Mouse (Mus musculus): ENCODE measurements around the gene Adk. TPM values are rescaled to one million over a fixed set of nuclear protein-coding genes. Genes with fewer than 3 reads are reported as not detected.

Gene Adk
- polyA plus RNA-seq, 1 experiment from 2014 or later = 230 TPM

- no peak for ATAC-seq
- Histone ChIP-seq H3K36me3 (no peaks in the 10 kb centered on the region), H3K4me1 (replicated peaks) (no peaks in the 10 kb centered on the region)
Measured at GRCm38 (mm10) chr14:21110492-21110891, 58.1 kb downstream of the Adk start.

GRCm38 (mm10) chr14:21111500-21111899, 59.1 kb downstream of the Adk start:
- H3K9ac ChIP-seq = no peak overlapping the region
- no peaks in the 10 kb centered on the region for H3K9me3 ChIP-seq
- H3K36me3 ChIP-seq = no peaks in the 10 kb centered on the region
- no peak overlapping the region for H3K4me3 ChIP-seq (replicated peaks)
- no peak for ATAC-seq
- H3K4me2 ChIP-seq (replicated peaks) = no peak overlapping the region
- H3K27me3 ChIP-seq (replicated peaks) = no peaks in the 10 kb centered on the region
- no peak overlapping the region for H3K27ac ChIP-seq
- 0 out of 2 replicates have a peak, but pooled peaks cover 3% of the 10 kb centered on the region for H3K4me1 ChIP-seq (replicated peaks)
- 79% methylated on average over 1 of the region's 1 CpGs for WGBS

More at GRCm38 (mm10) chr14:21110492-21110891, 58.1 kb downstream of the Adk start:
- Histone ChIP-seq H3K4me2 (replicated peaks) (no peak overlapping the region), H3K27me3 (replicated peaks) (no peaks in the 10 kb centered on the region), H3K4me3 (replicated peaks) (no peak overlapping the region), H3K9ac (no peak overlapping the region), H3K9me3 (no peaks in the 10 kb centered on the region), H3K27ac (no peak overlapping the region)
- 77% methylated on average over 4 of the region's 4 CpGs for WGBS

GRCm38 (mm10) chr14:21112174-21112573, 59.8 kb downstream of the Adk start:
- H3K4me2 ChIP-seq (replicated peaks) = no peak overlapping the region
- H3K9ac ChIP-seq = no peak overlapping the region
- H3K27me3 ChIP-seq (replicated peaks) = no peaks in the 10 kb centered on the region
- 78% methylated on average over 5 of the region's 5 CpGs for WGBS
- H3K36me3 ChIP-seq = no peaks in the 10 kb centered on the region
- H3K27ac ChIP-seq = no peak overlapping the region
- H3K4me1 ChIP-seq (replicated peaks) = 0 out of 2 replicates have a peak, but pooled peaks cover 3% of the 10 kb centered on the region
- 0 out of 2 replicates have a peak, but pooled peaks have one; percentile 16 for ATAC-seq
- no peaks in the 10 kb centered on the region for H3K9me3 ChIP-seq
- H3K4me3 ChIP-seq (replicated peaks) = no peak overlapping the region

GRCm38 (mm10) chr14:21112742-21113141, 60.4 kb downstream of the Adk start:
- ATAC-seq = peak; percentile 58; the same call in 1 of the 2 replicates
- WGBS = 70% methylated on average over 6 of the region's 6 CpGs
- no peak overlapping the region for H3K27ac ChIP-seq

GRCm38 (mm10) chr14:21114339-21114738, 62.0 kb downstream of the Adk start:
- no peaks in the 10 kb centered on the region for H3K9me3 ChIP-seq
- ATAC-seq = no peak
- H3K27me3 ChIP-seq (replicated peaks) = no peaks in the 10 kb centered on the region
- H3K4me2 ChIP-seq (replicated peaks) = no peak overlapping the region
- H3K9ac ChIP-seq = no peak overlapping the region
- H3K4me3 ChIP-seq (replicated peaks) = no peak overlapping the region
- no peaks in the 10 kb centered on the region for H3K36me3 ChIP-seq
- 0 out of 2 replicates have a peak, but pooled peaks cover 3% of the 10 kb centered on the region for H3K4me1 ChIP-seq (replicated peaks)
- no peak overlapping the region for H3K27ac ChIP-seq

More at GRCm38 (mm10) chr14:21112742-21113141, 60.4 kb downstream of the Adk start:
- no peaks in the 10 kb centered on the region for H3K9me3 ChIP-seq
- H3K4me2 ChIP-seq (replicated peaks) = no peak overlapping the region
- no peak overlapping the region for H3K9ac ChIP-seq
- no peaks in the 10 kb centered on the region for H3K36me3 ChIP-seq
- H3K4me1 ChIP-seq (replicated peaks) = 0 out of 2 replicates have a peak, but pooled peaks cover 3% of the 10 kb centered on the region
- H3K4me3 ChIP-seq (replicated peaks) = no peak overlapping the region
- H3K27me3 ChIP-seq (replicated peaks) = no peaks in the 10 kb centered on the region

- ATAC-seq = peak; percentile 48
- H3K36me3 ChIP-seq = no peaks in the 10 kb centered on the region
- 18% methylated on average over 4 of the region's 4 CpGs for WGBS
- H3K27ac ChIP-seq = peak overlapping the region; percentile 44; the same call in 1 of the 2 replicates
- H3K9me3 ChIP-seq = no peaks in the 10 kb centered on the region
- H3K27me3 ChIP-seq (replicated peaks) = no peaks in the 10 kb centered on the region
- H3K4me1 ChIP-seq (replicated peaks) = 0 out of 2 replicates have a peak, but pooled peaks cover 3% of the 10 kb centered on the region
- no peak overlapping the region for H3K4me3 ChIP-seq (replicated peaks)
- no peak overlapping the region for H3K4me2 ChIP-seq (replicated peaks)
- H3K9ac ChIP-seq = no peak overlapping the region
Measured at GRCm38 (mm10) chr14:21115318-21115717, 62.9 kb downstream of the Adk start.

- ATAC-seq = peak; percentile 60
- Histone ChIP-seq H3K27me3 (replicated peaks) (no peaks in the 10 kb centered on the region), H3K4me1 (replicated peaks) (0 out of 2 replicates have a peak, but pooled peaks cover 3% of the 10 kb centered on the region), H3K27ac (peak overlapping the region; percentile 44; the same call in 1 of the 2 replicates), H3K4me2 (replicated peaks) (no peak overlapping the region), H3K4me3 (replicated peaks) (no peak overlapping the region), H3K36me3 (no peaks in the 10 kb centered on the region), H3K9me3 (no peaks in the 10 kb centered on the region), H3K9ac (no peak overlapping the region)
- 51% methylated on average over 3 of the region's 3 CpGs for WGBS
Measured at GRCm38 (mm10) chr14:21115888-21116460, 63.6 kb downstream of the Adk start.

- 62% methylated on average over 4 of the region's 4 CpGs for WGBS
- Histone ChIP-seq H3K27me3 (replicated peaks) (no peaks in the 10 kb centered on the region), H3K9me3 (no peaks in the 10 kb centered on the region), H3K9ac (no peak overlapping the region), H3K4me2 (replicated peaks) (no peak overlapping the region), H3K4me3 (replicated peaks) (no peak overlapping the region), H3K36me3 (no peaks in the 10 kb centered on the region), H3K4me1 (replicated peaks) (0 out of 2 replicates have a peak, but pooled peaks cover 3% of the 10 kb centered on the region), H3K27ac (no peak overlapping the region)
- no peak for ATAC-seq
Measured at GRCm38 (mm10) chr14:21118095-21118494, 65.7 kb downstream of the Adk start.

- H3K27me3 ChIP-seq (replicated peaks) = no peaks in the 10 kb centered on the region
- no peak overlapping the region for H3K4me3 ChIP-seq (replicated peaks)
- no peaks in the 10 kb centered on the region for H3K9me3 ChIP-seq
- no peak overlapping the region for H3K9ac ChIP-seq
- H3K36me3 ChIP-seq = no peaks in the 10 kb centered on the region
- ATAC-seq = no peak
- H3K4me2 ChIP-seq (replicated peaks) = no peak overlapping the region
- WGBS = 85% methylated on average over 9 of the region's 9 CpGs
- no peak overlapping the region for H3K27ac ChIP-seq
- 0 out of 2 replicates have a peak, but pooled peaks cover 3% of the 10 kb centered on the region for H3K4me1 ChIP-seq (replicated peaks)
Measured at GRCm38 (mm10) chr14:21119653-21120313, 67.4 kb downstream of the Adk start.

GRCm38 (mm10) chr14:21120473-21120872, 68.1 kb downstream of the Adk start:
- H3K9me3 ChIP-seq = no peaks in the 10 kb centered on the region

GRCm38 (mm10) chr14:21127215-21127614, 74.8 kb downstream of the Adk start:
- Histone ChIP-seq H3K9ac (no peak overlapping the region), H3K27ac (no peak overlapping the region), H3K4me3 (replicated peaks) (no peak overlapping the region), H3K36me3 (no peaks in the 10 kb centered on the region), H3K4me1 (replicated peaks) (no peaks in the 10 kb centered on the region), H3K4me2 (replicated peaks) (no peak overlapping the region), H3K9me3 (no peaks in the 10 kb centered on the region), H3K27me3 (replicated peaks) (no peaks in the 10 kb centered on the region)
- peak; percentile 66 for ATAC-seq
- 82% methylated on average over 6 of the region's 6 CpGs for WGBS

More at GRCm38 (mm10) chr14:21120473-21120872, 68.1 kb downstream of the Adk start:
- Histone ChIP-seq H3K9ac (no peak overlapping the region), H3K27ac (no peak overlapping the region), H3K36me3 (no peaks in the 10 kb centered on the region), H3K4me3 (replicated peaks) (no peak overlapping the region), H3K27me3 (replicated peaks) (no peaks in the 10 kb centered on the region), H3K4me1 (replicated peaks) (0 out of 2 replicates have a peak, but pooled peaks cover 3% of the 10 kb centered on the region), H3K4me2 (replicated peaks) (no peak overlapping the region)
- no peak for ATAC-seq
- WGBS = 37% methylated on average over 3 of the region's 3 CpGs

- no peak for ATAC-seq
- no peaks in the 10 kb centered on the region for H3K4me1 ChIP-seq (replicated peaks)
- no peaks in the 10 kb centered on the region for H3K9me3 ChIP-seq
- no peak overlapping the region for H3K9ac ChIP-seq
- 39% methylated on average over 1 of the region's 1 CpGs for WGBS
- no peaks in the 10 kb centered on the region for H3K27me3 ChIP-seq (replicated peaks)
- no peak overlapping the region for H3K4me2 ChIP-seq (replicated peaks)
- H3K27ac ChIP-seq = no peak overlapping the region
- no peaks in the 10 kb centered on the region for H3K36me3 ChIP-seq
- H3K4me3 ChIP-seq (replicated peaks) = no peak overlapping the region
Measured at GRCm38 (mm10) chr14:21136906-21137305, 84.5 kb downstream of the Adk start.
